ENCODE assay signal across 35 mouse cellular contexts in the genomic region with DNA sequence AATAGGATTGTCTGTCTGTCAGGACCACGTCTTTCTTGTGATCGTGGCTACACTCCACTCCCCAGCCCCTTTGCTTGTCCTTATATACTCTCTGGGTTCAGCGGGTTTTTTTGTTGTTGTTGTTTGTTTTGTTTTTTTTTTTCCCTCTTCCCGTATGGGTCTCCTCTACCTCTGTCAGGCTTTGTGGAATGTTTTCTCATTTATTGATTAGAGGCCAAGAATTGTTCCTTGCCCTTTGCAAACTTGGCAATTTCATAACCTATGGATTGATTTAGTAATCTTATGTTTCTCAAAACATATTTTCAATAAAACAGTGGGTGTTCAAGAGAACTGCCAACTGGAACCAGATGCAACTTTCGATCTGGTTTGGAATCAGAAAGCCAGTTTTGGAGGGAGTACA. TPM values are rescaled to one million over a fixed set of nuclear protein-coding genes. Genes with fewer than 3 reads are reported as not detected.
"Had no signal": no experiment of that assay in that cellular context is flagged by ENCODE, and none has a peak within 500 bp of the region (broad histone marks: within the 10 kb centered on the region; RNA-seq: fewer than 3 reads in every experiment).

TSS of gene Mup19 (minus strand) at position 101 of the 400 bp plus-strand sequence.

RNA-seq across cellular contexts. Expression of gene Mup19, which starts in this region (rescaled TPM):
- total RNA-seq: left cerebral cortex, postnatal 10 days; left cerebral cortex, postnatal 14 days; left cerebral cortex, postnatal 25 days; left cerebral cortex, postnatal 36 days; left cerebral cortex, postnatal 4 days; megakaryocyte progenitor cell, adult 5-6 weeks; megakaryocyte, adult 5-6 weeks; megakaryocyte-erythroid progenitor cell, adult 5-6 weeks; midbrain, postnatal 0 days; monocyte, adult 5-6 weeks had no signal
- polyA plus RNA-seq: limb, embryonic 10.5 days; limb, embryonic 13.5 days; liver, embryonic 11.5 days; liver, embryonic 12.5 days; liver, embryonic 13.5 days; liver, embryonic 14.5 days; liver, embryonic 15.5 days; liver, embryonic 16.5 days; liver, postnatal 0 days; lung, adult 2 months; lung, embryonic 14.5 days; lung, embryonic 15.5 days; lung, embryonic 16.5 days; lung, postnatal 0 days; macrophage; midbrain, embryonic 10.5 days; midbrain, embryonic 11.5 days; midbrain, embryonic 12.5 days; midbrain, embryonic 13.5 days; midbrain, embryonic 14.5 days; midbrain, embryonic 15.5 days; midbrain, embryonic 16.5 days; midbrain, postnatal 0 days; myocyte; neural tube, embryonic 11.5 days; neural tube, embryonic 12.5 days had no signal
